Mouse (Mus musculus): Measurements from ENCODE around the gene Elmod3.

- TF ChIP-seq CTCF (IDR thresholded peaks at IDR 0.05; ENCODE audit: low read depth) = no peak
- TF ChIP-seq EP300 (IDR thresholded peaks at IDR 0.05; ENCODE audit: low read depth) = no peak
Measured at GRCm38 (mm10) chr6:72590111-72590510, 8.1 kb downstream of the Elmod3 start.

Measured in liver, embryonic 14.5 days (tissue).